Mouse (Mus musculus) left cerebral cortex, postnatal 14 days (tissue): ENCODE measurements at regions not wholly inside any gene's neighbourhood (a gene's known extent, or its start where the extent isn't known, plus 50 kb on each side); places are given as distances from the start of the nearest gene placed in this dataset.

Source experiments
- DNase-seq, 2 experiments: peaks; one replicate each; pipeline ENCODE4 v3.0.0; 2021 to 2022; ENCODE audit warnings: low spot score in 2 of 2, mixed read lengths in 1 of 2
- intact Hi-C: fragments of 180-260 bp; cut with DNase I; formaldehyde crosslinking; loops from one replicate; pipeline ENCODE4 v1.15.1; 2025

DNA sequence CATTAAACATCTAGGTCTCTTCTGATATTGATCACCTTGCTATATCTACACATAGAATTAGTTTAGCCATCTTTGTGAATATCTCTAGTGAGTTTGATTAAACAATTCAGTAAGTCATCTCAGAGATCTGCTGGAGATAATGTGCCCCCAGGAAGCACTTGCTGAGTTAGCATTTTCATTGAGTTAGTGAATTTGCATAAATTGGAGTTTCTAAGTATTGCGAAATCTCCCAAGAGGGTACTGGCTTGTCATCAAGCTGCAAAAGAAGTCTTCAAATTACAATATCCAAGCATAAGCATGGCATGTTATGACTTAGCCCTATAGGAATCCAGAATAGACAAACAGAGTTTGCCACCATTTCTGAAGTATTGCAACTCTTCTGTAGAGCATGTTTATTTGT lies 473.6 kb upstream of the Nr2f2 start:
- no peak for DNase-seq
- intact Hi-C loops = no loop called here

DNA sequence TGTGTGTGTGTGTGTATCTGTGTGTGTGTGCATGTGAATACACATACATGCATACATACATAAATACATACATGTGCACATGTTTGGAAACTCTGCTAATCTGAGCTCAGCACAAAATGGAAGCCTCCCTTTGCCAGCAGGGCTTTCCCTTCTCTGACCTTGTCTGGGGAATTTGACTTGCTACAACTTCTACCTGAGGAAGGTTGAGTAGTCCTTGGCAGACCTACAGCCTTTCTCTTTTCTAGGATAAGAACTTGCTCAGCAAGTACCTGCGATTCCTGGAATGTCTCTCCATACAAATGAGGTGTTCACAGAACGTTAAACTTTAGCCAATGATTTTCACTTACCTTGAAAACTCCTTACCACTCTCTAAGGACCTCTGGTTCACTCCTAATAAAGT lies 472.7 kb upstream of the Nr2f2 start:
- no peak for DNase-seq
- intact Hi-C loops = no loop called here

DNA sequence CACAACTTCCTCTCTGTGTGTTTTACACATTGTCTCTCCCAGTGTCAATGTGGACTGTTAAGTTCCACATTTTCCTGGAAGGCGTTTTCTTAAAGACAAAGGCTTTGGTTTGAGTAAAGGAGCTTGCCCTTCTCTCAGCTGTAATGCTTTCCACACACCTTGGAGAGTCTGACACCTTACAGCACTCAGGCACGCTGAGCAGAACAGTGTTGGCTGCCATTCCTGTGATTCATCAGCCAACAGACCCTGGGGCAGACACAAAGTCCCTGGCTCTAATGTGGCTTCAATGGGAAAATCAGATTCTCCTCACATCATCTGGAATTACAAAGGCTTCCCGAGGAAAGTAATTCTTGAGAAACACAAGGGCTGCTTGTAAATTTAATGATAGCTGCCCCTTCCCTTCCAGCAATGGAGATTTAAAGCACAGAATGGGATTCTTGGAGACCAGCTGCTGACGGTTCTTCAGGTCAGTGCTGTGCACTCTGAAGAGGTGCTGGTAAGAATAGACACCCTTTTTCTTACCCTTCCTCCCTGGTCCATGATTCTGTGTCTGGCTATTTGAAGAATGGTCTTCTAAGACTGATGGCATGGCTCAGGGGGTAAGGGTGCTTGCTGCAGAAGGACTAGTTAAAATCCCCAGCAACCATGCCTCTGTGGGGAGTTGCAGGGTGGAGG lies 468.4 kb upstream of the Nr2f2 start:
- no peak for DNase-seq
- intact Hi-C loops = no loop called here

DNA sequence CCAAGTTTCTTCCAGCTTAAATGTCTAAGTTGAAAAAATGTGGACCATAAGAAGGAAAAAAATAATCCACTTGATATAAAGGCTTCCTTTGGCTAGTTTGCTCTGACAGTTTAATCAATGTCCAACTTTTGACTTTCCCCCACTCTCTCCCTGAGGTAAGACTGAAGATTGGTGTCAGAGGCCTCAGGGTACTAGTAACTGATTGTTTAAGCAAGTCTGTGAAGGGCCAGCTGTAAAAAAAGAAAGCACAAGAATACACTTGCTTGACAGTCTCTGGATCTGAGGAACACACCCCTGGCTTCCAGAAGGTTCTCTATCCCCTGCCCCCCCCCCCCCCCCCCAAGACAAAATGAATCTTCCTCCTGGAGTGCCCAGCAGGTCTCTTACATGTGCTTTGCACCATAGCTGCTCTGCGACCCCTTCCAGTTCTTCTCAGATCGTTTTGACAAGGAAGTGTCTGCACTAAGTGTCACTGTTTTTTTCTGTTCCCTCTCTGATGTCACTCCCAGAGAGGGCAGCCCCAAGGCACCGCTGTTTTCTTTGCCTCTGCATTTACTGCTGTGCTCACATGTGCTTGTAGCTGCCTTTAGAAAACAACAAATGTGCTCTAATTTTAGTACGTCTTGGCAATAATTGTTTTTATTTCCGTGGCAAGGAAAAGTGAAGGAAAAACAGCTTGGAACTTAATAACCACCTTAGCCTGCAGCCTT lies 462.1 kb upstream of the Nr2f2 start:
- DNase-seq = no peak
- intact Hi-C loops = no loop called here

DNA sequence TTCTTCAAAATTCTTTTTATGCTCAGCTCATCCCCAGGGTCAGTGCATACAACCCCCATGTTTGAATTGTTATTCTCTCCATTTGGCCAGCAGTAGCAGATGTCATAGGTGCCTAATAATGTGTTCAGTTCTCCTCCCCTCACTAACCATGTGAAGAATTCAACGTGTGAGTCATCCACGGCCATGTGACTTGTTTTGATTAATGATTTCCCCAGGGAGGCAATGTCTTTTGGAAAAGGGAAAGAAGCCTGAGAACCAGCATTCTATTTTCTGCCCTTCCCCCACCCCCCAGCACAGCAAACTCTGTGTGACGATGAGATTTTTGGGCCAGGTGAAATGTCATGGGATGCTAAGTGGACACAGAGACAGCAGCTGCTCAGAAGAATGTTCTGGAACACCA lies 459.5 kb upstream of the Nr2f2 start:
- intact Hi-C loops = no loop called here
- no peak for DNase-seq

DNA sequence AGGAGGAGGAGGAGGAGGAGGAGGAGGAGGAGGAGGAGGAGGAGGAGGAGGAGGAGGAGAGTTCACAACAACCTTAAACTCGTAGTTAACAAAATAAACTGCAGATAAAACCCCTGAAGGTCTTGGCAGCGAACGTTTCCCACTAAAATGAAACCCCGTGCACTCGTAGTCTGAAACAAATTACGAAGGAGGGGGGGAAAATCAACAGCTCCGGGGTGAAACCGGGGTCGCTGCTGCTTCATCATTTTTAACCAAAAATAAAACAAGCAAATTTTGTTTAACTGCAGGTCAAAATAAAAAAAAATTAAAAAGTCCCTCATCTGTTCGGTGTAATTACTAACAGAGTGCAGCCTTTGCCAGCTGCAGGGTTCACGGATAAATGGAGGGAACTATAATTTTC lies 456.5 kb upstream of the Nr2f2 start:
- DNase-seq = no peak
- intact Hi-C loops = no loop called here

DNA sequence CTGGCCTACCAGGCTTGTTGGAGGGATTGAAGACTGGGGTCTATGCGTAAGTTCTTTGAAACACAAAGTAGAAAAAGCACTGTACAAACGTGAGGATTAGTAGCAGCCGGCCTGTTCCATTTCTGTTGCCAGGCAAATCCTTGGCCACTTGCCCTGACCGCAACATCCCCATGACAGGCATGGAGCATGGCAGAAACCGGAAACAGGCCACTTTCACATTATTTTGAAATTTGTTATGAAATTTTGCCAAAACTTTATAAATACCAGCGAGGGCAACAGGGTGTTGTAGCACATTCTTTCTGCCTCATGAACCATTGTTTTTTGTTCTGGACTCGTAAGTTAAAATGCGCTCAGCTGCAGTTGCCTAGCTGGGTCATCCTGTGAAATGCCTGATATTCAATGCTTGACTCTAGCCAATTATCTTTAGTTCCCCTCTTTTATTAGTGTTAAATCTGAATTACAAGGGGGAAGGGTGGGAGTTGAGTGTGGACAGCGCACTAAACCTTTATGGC lies 455.8 kb upstream of the Nr2f2 start:
- peak; percentile 16 to 18 for DNase-seq

DNA sequence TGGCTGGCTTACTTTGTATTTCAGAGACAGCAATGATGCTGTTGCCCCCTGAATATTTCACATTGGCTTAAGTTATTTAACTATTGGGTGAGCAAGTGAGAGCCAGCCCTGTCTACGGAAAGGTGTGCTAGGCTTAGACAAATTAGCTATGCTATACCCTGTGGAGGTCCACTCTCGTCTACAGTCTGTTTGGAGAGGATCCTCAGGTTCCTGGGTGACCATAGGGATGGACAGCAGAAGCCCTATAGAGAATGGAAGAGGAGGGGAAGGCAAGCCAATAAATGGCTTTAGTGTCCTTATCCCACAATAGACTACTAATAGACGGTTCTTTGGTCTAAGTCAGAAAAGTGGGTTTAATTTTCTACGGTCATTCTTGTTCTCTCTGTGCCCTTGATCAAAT lies 455.3 kb upstream of the Nr2f2 start:
- no peak for DNase-seq
- intact Hi-C loops = no loop called here

More for the DNA sequence above, 455.8 kb upstream of the Nr2f2 start:
- intact Hi-C loops = no loop called here

DNA sequence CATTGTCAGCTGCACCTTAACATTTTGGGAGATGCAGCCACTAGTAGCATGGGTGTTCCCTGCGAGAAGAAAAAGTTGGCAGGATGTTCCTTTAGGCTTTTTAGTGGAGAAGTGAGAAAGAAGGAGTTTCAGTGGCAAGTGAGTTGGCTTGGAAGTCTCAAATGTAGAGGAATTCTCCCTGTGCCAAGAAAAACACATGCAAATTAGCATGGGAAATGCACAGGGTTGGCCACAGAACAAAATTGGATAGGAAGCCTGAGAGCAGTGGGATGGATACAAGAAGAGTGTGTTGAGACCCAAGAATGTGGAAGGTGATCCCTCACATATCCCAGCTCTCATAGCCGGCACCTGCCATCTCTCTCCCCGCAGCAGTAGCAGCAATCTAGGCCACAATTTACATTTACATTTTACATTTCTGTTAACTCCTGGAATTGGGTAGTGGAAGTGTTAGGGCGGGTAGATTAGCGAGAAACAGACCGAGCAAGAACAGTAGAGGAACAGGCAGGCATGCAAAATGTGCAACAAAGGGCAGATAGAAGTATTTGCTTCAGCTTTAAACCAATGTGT lies 450.9 kb upstream of the Nr2f2 start:
- intact Hi-C loops = no loop called here
- peak; percentile 5 to 34 for DNase-seq

DNA sequence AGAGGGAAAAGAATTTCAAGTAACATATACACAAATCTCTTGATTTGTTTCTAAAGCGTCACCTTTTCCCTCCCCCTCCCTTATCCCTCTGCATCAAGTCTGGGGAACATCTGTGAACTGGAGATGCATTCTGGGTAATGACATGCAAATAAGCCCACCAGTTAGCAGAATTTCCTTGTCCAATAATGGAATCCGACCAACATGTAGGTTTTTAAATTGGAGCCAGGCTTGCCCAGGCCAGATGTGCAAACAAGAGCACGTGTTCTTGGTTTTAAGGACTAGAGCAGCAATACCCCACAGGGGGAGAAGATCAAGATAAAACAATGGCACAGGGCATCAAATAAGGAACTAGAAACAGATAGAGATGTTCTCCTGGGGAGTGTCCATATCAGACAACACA lies 447.9 kb upstream of the Nr2f2 start:
- intact Hi-C loops = no loop called here

DNA sequence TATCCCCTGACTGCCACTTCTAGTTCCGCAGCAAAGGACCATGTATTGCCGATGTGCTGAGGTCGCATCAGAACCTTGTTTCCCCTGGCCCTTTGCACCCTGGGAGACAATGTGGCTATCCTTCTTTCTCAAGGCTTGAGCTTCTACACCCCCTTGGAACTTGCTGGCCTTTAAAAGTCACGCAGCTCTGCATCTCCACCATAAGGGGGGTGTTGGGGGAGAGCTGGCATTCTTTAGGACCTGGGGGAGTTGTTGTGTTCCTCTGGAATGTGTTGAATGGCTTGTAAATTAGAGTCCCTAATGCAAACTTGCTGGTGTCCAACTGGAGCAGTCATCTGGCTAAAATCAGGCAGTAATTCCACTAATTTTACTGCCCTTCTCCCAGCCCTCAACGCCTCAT lies 446.6 kb upstream of the Nr2f2 start:
- intact Hi-C loops = no loop called here
- DNase-seq = no peak

More for the DNA sequence above, 447.9 kb upstream of the Nr2f2 start:
- no peak for DNase-seq

DNA sequence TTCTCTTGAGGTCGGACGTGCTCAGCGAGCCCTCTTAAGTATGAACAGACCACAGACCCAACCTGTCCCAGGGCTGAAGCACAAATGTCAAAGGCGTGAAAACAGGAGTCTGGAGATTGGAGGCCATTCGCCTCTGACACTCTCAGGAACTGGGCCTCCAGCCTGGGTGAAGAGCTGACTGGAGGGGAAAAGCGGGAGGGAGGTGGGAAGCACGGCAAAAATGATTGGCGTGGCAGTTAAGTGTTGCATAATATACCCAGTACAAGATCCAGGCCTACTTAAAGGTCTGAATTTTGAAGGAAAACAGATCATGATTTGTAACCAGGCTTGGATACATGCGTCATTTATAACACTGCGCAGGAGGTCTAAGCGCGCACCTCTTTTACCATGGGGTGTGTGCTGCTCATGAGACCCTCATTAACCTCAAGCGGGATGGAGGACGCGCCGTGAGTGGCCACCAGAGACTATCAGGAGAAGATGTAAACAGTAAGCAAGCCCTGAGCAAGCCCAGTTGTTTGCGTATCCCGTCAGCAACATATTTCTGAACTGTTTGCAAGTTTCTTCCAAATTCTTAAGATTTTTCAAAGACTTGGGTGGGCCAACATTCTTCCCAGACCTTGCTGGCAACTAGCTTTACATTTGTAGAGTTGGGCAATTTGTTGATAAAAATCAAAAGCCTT lies 444.0 kb upstream of the Nr2f2 start:
- intact Hi-C loops = no loop called here
- DNase-seq = no peak

DNA sequence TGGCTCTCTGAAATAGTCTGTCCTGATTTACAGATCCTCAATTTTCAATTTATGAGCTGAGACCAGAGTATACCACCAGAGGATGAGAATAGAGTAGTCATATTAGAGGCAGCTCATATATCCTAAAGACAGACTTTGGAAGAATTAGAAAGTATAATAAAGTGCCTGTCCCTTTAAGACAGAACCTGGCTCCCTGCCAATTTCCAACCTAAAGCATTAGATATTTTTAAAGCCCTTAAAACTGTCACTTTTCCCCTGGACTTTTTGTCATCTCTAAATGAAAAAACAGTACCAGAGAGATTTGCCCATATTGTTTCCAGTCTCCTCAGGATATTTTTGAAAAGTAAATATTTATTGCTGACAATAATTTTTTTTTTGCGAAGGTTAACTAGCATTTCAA lies 437.7 kb upstream of the Nr2f2 start:
- DNase-seq = no peak
- intact Hi-C loops = no loop called here

DNA sequence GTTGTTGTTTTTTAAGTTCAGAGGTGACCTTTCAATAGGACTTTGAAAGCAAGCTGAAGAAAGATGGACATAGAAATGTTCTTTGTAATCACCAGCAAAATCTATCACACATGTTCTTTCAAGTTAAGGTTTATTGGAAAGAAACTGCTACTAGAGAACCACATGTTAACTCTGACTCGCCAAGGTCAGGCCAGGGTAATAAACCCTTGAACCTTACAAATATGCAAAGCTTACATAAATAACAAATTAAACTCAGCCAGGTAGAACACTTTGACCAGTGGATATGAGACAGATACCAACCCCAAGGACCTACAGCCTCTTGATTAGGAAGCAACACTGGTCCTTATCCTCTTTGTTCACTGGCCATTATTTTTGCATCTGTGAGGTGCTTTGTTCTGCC lies 433.4 kb upstream of the Nr2f2 start:
- DNase-seq = no peak
- intact Hi-C loops = no loop called here

DNA sequence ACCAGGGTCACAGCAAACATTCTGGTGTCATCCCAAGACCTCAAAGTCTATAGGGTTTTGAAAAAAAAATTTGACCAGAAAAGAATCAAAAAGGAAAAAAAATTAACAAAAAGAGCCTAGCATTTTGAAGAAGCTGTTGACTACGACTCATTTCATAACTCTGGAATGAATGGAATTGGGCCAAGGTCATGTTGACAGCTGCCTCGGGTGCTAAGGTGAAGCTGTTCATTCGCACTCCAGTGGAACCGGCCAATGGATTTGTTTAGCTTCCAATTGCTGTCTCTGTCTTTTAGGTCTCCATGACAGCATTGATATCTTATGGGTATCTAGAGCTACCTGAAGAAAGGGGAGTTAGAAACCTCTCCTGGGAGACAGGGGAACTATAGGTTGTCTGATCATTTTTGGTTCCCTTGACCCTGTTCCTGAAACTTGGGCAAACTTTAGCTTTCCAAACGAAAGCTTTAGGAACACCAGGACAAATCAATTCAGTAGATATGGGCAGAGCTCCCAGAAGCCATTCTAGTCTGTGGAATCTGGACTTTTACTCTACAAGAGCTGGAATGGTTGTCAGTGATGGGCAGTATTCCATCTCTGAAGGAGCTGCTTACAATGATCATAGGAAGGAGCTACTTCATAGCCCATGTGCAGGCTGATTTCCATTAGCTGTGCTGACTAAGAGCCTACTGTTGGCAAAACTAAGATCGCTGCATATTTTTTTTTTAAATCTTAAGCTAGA lies 432.7 kb upstream of the Nr2f2 start:
- no peak for DNase-seq
- intact Hi-C loops = no loop called here

DNA sequence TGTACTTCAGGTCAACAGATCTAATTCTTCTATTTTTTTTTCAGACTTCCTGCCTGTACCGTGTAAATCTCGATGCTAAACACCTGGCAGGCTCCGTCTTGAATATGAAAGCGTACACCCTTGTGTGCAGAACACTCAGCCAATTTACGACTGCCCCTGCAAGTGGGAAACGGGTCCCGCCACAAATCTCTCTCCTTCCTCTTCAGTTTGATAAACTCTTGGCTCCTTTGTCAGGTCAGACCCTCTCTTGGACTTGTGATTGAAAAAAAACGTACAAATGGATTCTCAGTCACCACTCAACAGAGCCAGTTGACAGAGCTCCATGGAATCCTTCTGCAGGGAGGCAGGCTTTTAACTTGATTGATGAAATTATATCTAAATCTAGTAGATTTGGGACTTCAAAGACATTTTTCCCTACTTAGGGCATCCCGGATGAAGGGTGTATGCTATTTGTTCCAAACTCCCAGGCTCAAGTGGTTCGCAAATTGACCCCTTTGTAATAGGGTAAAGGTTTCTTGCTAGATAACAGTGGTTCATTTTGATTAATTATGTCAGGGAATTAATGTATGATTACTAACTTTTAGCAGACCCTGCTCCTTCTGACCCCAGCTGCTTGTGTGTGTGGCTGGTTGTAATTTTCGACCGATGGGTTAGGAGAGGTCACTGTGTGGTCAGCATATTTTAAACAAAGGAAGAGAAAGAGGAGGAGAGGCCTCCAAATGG lies 429.7 kb upstream of the Nr2f2 start:
- intact Hi-C loops = no loop called here
- DNase-seq = no peak

DNA sequence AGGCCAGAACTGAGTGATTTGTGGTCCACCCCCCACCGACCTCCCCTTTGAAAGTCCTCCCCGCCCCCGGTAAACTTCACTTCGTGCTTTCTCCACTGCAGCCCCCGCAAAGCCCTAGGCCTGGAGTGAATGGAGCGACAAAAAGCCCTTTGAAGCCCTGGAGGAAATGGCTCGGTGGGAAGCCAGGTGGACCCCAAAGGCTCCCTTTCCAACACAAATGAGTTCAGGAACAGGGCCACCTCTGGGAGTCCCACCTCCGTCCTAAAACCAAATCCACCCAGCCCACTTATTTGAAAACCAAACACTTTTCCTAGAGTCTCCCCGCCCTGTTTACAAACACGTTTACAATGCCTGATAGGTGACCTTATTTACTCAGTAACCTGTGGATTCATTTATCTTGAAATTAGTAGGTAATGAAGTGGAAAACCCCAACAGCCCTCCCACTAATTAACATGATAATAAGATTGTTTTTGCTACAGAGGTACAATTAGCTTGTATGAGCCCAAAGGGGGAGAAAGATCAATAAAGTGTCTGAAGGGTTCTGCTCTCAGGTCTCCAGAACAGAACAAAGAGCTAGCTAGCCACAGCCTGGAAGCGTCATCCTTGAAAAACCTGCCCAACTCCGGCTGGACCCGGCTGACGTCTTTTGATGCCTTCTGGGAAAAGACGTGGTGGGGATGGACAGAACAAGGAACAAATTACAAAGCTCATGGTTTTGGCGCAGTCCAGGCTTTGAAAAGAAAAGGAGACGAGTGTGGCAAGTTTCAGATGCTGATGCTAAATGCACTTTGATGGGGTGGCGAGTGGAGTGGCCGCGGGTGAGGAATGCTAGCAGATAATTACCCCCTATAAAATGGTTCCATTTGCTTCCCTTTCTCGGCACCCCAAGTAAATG lies 422.6 kb upstream of the Nr2f2 start:
- intact Hi-C loops = no loop called here
- no peak for DNase-seq

DNA sequence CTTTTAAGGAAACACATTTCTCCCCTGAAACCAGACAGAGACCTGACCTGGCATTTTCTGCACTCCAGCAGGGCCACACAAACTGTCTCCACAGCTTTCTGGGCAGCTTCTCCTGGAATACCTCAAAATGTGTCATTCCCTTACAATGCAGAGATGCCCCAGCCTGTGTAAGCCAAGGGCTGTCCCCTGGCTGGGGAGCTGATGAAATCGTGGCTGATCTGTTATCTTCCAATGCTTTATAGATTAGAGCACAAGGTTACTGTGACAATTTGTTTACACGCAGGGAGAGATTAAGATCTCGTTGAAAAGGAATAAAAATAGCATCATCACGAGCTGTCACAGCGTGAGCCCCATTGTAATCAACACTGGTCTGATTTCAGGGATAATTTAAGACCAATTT lies 421.4 kb upstream of the Nr2f2 start:
- DNase-seq = no peak
- intact Hi-C loops = no loop called here
